Mouse (Mus musculus) cerebellum, adult (tissue): ENCODE data around the gene Padi4.

ENCODE experiments used
- ATAC-seq: cut with Nextera tagmentation; 2 replicates; pipeline ENCODE4 v1.9.2; 2017; ENCODE audit warnings: mild to moderate bottlenecking, moderate library complexity, mixed read lengths; ENCODE audit not compliant: insufficient number of reproducible peaks, low FRiP score, low TSS enrichment

The Padi4 gene

GRCm38 (mm10) chr4:140743086-140743485 lies 30.9 kb downstream of the Padi4 start:
- no peak for ATAC-seq

- ATAC-seq = no peak
These were observed 31.5 kb downstream of the Padi4 start, which contains the start of gene Padi6 for GRCm38 (mm10) chr4:140742543-140742942. Gene Padi6 (minus strand): TSS chr4:140742643.

- ATAC-seq = no peak
These were observed 32.6 kb downstream of the Padi4 start for GRCm38 (mm10) chr4:140741401-140741800.

GRCm38 (mm10) chr4:140740655-140741054 lies 33.4 kb downstream of the Padi4 start:
- no peak for ATAC-seq

- ATAC-seq = no peak
These were observed 41.2 kb downstream of the Padi4 start for GRCm38 (mm10) chr4:140732871-140733270.

GRCm38 (mm10) chr4:140731654-140732053 lies 42.4 kb downstream of the Padi4 start:
- no peak for ATAC-seq

- no peak for ATAC-seq
These were observed 47.1 kb downstream of the Padi4 start for GRCm38 (mm10) chr4:140726907-140727306.

- ATAC-seq = no peak
These were observed 49.3 kb downstream of the Padi4 start for GRCm38 (mm10) chr4:140724739-140725138.

GRCm38 (mm10) chr4:140723801-140724200 lies 50.2 kb downstream of the Padi4 start:
- ATAC-seq = no peak

GRCm38 (mm10) chr4:140723192-140723591 lies 50.8 kb downstream of the Padi4 start:
- ATAC-seq = no peak

- no peak for ATAC-seq
These were observed 51.3 kb downstream of the Padi4 start for GRCm38 (mm10) chr4:140722710-140723109.

GRCm38 (mm10) chr4:140721968-140722490 lies 52.0 kb downstream of the Padi4 start:
- ATAC-seq = no peak

GRCm38 (mm10) chr4:140720091-140720490 lies 53.9 kb downstream of the Padi4 start:
- no peak for ATAC-seq

GRCm38 (mm10) chr4:140718436-140718835 lies 55.6 kb downstream of the Padi4 start:
- no peak for ATAC-seq

GRCm38 (mm10) chr4:140716994-140717393 lies 57.0 kb downstream of the Padi4 start:
- ATAC-seq = no peak

GRCm38 (mm10) chr4:140714586-140714985 lies 59.5 kb downstream of the Padi4 start:
- no peak for ATAC-seq

GRCm38 (mm10) chr4:140713480-140714365 lies 60.3 kb downstream of the Padi4 start:
- peak; percentile 97 for ATAC-seq

- ATAC-seq = no peak
These were observed 62.7 kb downstream of the Padi4 start for GRCm38 (mm10) chr4:140711360-140711759.

GRCm38 (mm10) chr4:140710781-140711180 lies 63.3 kb downstream of the Padi4 start:
- no peak for ATAC-seq

- no peak for ATAC-seq
These were observed 64.4 kb downstream of the Padi4 start for GRCm38 (mm10) chr4:140709617-140710016.

GRCm38 (mm10) chr4:140709111-140709510 lies 64.9 kb downstream of the Padi4 start:
- ATAC-seq = no peak
